Mouse (Mus musculus): ENCODE results near the gene Fbxo21.

Gene Fbxo21

DNA sequence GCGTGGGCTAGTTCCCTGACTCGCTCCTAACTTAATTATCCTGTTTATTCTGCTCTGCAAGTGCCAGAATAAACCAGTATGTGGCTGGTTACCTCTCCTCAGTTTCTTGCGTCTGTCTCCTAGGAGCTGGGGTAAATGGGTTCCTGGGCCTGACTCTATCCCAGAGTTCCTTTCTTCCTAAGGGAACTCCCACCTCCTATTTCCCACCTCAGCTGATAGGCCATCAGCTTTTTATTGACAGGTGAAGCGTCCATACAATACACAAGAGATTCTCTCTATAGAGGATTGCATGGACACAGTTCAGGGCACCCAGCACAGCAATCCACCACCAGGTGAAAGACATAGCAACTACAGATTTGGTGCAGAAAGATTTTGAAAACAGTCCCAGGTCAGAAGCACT is 67.2 kb downstream of the Fbxo21 start:
- DNase-seq (ENCODE audit: extremely low read depth, low read depth), result no peak

DNA sequence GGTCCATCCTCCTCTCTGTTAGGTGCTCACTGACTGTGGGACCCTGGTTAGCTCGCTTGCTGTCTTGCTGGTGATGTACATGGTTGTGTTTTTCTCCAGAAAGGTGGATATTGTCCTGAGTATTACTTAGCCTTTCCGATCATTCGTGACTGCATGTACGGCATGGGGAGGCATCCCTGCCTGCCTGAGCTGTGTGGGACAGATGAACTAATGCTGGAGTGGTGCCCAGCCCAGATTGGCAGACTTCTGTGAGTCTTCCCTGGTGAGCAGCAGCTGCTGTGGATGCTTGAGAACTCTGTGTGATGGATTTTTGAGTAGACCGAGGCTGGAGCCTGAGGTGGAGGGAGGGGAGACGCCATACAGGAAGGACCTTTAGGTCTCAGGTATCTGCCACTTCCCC is 68.4 kb downstream of the Fbxo21 start:
- DNase-seq (ENCODE audit: extremely low read depth, low read depth), result no peak

DNA sequence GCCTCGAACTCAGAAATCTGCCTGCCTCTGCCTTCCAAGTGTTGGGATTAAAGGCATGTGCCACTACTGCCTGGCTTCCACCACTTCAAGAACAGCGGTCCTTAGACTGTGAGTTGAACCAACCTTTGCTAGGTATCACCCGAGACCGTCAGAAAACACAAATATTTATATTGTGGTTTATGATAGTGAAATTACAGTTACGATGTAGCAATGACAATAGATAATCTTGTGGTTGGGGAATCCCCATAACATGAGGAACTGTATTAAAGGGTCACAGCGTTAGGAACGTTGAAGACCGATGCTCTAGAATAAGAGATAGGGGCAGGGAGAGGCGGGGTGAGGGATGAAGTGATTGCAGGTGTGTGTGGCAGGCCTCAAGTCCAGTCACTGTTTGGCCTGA is 68.9 kb downstream of the Fbxo21 start:
- DNase-seq (ENCODE audit: extremely low read depth, low read depth), result no peak

DNA sequence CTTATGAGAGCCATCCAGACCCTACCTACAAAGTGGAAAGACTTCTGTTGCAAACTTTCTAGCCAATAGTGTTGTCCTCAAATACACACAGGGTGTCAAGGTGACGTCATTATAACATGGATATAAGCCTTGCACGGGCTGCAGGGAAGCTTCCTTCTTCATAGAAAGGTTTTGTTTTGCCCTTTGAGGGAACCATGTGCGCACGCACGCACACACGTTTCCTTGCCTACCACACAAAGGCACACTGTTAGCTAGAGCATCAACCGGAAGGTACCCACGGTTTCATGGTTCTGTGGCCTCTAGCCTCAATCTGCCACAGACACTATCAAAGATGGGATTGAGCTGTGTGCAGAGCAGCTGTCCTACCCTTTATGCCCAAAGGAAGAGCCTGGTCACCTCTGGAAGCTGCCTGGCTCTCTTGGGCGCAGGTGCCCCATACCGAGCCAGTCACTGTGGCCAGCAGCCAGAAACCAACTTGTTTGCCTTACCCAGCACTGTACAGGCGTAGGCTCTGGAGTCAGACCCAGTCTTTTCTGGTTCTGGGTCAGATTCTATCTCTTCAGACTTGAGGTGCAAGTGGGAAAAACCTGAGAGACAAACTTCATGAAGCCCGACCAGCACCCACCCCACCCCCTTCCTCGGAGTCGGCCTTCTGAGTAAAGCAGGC is 70.7 kb downstream of the Fbxo21 start:
- DNase-seq (ENCODE audit: extremely low read depth, low read depth), result no peak

DNA sequence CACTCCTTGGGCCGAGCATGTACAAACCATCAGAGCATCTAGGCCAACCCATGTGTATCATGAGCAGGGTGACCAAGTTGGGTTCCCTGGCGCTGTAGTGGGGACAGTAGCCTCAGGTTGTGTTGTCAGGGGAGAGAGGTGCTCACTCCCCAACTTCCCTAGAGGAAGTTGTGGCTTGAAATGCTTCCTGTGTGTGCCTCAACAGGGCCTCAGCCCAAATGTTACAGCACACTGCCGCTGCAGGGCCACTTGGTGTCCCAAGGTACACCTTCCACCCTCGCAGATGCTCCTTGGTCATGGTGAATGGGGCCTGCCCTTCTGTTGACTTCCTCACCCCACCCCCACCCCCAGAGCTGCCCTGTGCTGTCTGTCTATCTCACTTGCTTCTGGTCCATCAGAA is 71.9 kb downstream of the Fbxo21 start:
- DNase-seq (ENCODE audit: extremely low read depth, low read depth), result no peak

DNA sequence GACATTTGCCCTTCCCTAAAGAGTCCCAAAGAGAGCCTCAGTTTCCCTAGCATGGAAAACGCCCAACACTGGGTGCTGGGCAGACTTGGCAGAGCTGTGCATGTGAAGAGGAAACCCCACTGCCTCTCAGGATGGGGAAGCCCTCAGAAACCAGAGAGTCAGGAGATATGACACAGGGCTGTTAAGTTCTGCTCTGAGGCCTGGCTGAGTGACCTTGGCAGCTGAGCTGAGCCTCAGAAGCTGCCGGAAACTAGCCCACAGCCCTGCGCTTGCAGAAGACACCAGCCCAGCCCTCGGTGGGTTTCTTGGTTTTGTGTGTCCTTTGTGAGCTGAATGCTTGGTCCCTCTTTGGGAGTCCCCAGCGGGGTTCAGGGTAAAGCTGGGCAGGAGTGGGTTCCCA is 72.4 kb downstream of the Fbxo21 start:
- DNase-seq (ENCODE audit: extremely low read depth, low read depth), result no peak

DNA sequence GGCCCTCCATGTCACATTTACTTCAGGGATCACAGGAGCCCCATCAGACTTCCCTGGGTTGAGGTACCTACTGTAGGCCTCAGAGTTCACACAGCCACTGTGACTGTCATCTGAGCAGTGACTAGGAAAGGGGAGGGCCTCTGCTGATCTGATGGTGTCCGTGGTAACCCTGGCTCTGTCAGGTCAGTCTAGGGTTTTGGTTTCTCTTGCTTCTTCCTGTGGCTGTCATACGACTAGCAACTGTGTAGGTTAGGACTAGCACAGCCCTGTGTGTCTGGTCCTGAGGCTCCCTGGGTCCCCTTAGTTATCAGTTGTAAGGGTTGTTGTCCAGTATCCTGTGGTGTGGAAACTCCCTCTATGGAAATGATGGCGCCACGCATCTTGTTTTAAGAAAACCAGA is 74.2 kb downstream of the Fbxo21 start:
- no peak for DNase-seq (ENCODE audit: extremely low read depth, low read depth)

DNA sequence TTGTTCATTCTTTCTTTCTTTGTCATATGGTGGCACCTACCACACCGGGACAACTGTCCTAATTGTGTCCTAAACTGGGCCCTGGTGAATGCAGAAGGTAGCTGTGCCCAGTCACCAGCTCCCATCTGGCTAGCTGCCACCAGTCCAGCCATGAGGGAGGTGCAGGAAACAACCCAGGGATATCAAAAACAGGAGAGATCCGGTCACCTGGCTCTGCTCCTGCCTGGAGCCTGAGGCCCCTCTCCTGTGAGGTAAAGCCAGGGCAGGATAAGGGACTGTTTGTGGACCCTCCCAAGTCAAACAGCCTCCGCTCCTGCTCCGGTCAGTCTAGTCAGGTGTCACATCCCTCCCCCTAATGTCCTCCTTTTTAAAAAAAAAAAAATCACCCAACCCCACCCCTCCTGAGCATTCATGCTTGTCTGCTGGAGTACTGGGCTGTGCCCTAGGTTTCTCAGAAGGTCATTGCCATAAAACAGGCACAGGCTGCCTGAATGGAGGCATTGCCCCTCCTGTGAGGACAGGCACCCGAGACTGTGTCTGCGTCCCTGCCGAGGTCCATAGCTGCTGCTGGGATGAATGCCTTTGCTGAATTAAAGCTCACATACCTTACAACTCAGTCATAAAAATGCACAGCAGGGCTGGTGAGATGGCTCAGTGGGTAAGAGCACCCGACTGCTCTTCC is 75.6 kb downstream of the Fbxo21 start:
- no peak for DNase-seq (ENCODE audit: extremely low read depth, low read depth)

DNA sequence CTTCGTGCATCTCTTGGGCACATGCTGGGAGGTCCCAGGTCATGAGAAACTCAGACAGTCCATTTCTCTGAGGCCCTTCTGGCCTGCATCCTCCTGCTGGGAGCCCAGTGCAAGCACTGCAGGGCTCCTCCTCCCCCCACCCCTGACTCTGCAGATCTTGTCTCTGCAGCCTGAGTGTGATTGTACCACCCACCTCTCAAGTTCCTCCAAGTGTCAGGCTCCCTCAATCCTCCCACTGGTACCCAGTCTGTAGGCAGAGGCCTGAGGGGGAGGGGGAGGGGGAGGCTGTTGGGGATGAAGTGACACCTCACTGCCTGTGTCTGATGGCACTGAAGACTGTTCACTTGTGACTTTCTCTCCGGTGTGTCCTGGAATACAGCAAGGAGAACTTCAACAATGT is 76.7 kb downstream of the Fbxo21 start:
- no peak for DNase-seq (ENCODE audit: extremely low read depth, low read depth)

DNA sequence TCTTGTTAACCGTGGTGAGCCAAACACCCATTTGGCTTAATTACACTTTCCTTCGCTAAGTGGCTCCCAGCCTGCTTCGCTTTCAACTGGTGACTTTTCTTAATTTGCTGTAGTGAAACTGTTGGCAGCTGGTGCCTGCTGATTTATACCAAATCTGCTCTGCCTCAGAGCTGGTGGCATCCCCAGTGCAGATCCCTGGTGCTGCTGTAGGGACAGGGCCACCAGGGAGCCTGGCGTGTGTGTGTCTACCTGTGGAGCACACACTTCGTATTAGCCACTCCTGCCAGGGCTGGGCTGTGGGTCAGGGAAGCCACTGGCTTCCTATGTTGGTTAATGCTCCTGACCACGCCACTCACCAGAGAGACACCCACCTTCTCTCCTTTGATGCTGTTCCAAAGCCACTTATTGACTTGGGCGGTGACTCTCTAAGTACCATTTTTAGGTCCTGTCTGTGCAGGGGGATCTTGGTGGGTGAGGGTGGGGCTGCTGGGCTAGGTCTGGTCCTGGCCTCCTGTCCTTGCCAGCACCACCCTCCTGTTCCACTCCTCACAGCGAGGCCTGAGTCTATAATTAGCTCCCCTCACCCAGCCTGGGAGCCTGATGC is 81.1 kb downstream of the Fbxo21 start:
- no peak for DNase-seq (ENCODE audit: extremely low read depth, low read depth)

DNA sequence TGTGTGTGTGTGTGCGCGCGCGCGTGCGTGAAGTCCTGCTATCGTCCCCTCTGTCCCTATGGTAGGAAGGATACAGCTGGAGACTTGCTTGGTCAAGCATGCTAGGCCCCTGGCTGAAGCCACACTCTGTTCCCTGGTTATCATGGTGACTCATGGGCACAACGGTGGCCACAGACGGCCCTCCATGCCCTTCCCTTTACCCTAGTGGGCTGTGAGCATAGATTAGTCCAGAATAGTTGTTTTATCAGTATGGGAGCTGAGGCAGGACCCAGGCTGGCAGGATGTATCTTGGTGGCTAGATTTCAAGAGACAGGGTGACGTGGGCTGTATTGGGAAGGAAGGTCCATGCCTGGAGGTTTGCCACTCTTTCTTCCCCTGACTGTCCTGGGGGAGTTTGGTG is 82.3 kb downstream of the Fbxo21 start:
- no peak for DNase-seq (ENCODE audit: extremely low read depth, low read depth)

DNA sequence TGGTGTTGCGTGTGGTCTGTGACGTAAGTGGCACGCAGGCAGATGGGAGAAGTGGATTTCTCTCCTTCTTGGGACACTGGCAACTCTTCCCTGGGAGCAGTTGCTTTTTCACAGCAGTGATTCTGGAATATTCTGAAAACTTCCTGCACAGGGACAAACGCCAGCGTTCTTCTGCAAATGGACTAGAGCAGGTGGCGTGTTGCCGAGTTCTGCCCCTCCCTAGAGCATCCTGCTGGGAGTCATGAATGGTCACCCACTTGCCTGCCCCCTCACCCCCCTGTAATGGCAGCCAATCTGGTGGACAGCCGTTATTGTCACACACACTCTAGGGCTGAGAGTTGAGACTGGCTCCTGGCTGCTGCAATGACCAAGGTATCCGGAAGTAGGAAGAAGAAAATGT is 83.1 kb downstream of the Fbxo21 start:
- no peak for DNase-seq (ENCODE audit: extremely low read depth, low read depth)
